Mouse (Mus musculus): ENCODE data around the gene Cfd. TPM values are rescaled to one million over a fixed set of nuclear protein-coding genes. Genes with fewer than 3 reads are reported as not detected.

Gene Cfd
- total and polyA plus RNA-seq, 3 experiments = 0.26 TPM; not detected in 2

DNA sequence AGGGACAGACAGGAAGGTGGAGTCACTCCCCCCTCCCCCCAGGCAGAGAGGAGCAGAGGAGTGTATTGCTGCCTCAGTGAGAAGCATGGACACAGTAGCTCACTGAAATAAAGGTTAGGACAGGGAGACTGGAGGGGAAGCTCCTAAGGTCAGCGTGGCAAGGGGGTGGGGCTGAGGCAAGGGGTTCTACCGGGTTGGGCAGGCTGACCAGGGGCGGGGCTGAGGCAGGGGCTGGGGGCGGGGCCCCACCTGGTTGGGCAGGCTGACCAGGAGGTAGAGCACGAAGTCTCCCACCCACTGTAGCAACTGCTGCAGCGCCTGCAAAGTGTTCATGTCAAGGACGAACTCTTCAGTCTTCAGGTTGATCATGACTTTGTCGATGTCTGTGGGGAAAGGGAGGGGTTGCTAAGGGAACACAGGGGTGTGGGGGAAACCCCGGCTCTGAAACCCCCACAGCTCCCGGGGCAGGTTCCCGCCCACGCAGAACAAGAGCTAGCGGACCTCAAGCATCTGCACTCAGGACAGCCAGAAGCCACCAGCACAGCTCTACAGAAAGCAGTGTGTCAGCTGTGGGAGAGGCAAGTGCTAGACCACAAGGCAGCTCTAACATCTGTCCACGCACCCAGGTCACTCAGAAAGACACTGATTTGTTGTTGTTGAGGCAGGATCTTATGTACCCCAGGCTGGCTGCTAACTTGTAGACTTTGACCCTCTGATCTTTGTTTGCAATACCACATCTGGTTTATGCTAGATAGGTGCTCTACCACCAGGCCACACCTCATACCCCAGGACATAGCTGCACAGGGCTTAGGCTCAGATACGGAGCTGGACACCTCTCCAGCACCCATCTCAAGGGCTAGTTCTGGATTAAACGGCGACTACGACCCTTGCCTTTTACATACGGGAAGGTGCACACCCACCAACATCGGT, 6.9 kb downstream of the Cfd start:
- 0 out of 2 replicates have a peak overlapping the region, but pooled peaks have one; percentile 2 for H3K4me2 ChIP-seq (ENCODE audit: insufficient read depth, low read depth, poor library complexity, severe bottlenecking)
- in situ Hi-C loops (cut with MboI; ENCODE audit: low pct_ligation_motif_present, low pct_unique_long_range_greater_than_20kb, low sequenced_read_pairs) (no loop called here), dilution Hi-C loops (cut with MboI; ENCODE audit: extremely low pct_ligation_motif_present, extremely low pct_unique_long_range_greater_than_20kb, low sequenced_read_pairs) (no loop called here)

DNA sequence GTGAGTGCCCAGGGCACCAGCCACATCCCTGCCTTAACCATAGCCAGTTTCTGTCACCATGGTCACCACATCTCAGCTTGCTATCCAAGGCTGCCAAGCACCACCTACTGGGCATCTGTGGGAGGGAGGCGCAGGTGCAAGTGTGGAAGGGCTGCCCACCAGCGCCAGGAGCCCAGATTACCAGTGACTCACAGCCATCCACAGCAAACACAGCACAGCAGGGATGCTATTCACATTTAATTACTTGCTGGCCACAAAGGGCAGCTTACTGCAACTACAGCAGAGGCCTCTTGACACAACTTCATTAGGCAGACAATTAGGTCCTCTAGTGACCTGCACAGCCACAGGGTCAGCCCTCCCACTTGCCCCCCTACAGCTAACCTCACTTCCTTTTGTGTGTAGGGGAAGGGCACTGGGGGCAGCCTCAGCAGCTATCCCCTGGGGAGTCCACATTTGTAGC, 10.3 kb downstream of the Cfd start:
- dilution Hi-C loops (cut with MboI; ENCODE audit: extremely low pct_ligation_motif_present, extremely low pct_unique_long_range_greater_than_20kb, low sequenced_read_pairs) (no loop called here), in situ Hi-C loops (cut with MboI; ENCODE audit: low pct_ligation_motif_present, low pct_unique_long_range_greater_than_20kb, low sequenced_read_pairs) (no loop called here)
- H3K79me2 ChIP-seq (replicated peaks; ENCODE audit: control insufficient read depth, extremely low read depth, insufficient read depth, poor library complexity, severe bottlenecking) = no peaks in the 10 kb centered on the region
- H3K9me3 ChIP-seq (replicated peaks; ENCODE audit: low read length) = peaks cover 5% of the 10 kb centered on the region
- no peak overlapping the region for H3K4me2 ChIP-seq (ENCODE audit: insufficient read depth, low read depth, poor library complexity, severe bottlenecking)
- no peaks in the 10 kb centered on the region for H3K27me3 ChIP-seq (replicated peaks)
- H3K4me1 ChIP-seq (ENCODE audit: control insufficient read depth in 1 of 2, insufficient read depth in 2 of 2) = peaks cover 13 to 26% of the 10 kb centered on the region in 2 experiments
- TF ChIP-seq RAD21 (IDR thresholded peaks at IDR 0.05; ENCODE audit: low read depth, low read length) (peak; percentile 22), E2F4 (IDR thresholded peaks at IDR 0.05; ENCODE audit: insufficient replicate concordance, low read depth, low read length) (no peak), CTCF (conservative IDR thresholded peaks at IDR 0.05 in 1 of 2, IDR thresholded peaks at IDR 0.05 in 1 of 2; ENCODE audit: low read depth in 2 of 2, low read length in 2 of 2) (peak in 1 of 2 experiments; percentile 39; a peak in 2 of 4 replicates)
- H3K4me3 ChIP-seq (replicated peaks in 1 of 3; ENCODE audit: low read depth in 2 of 3, low read length in 2 of 3, poor library complexity in 1 of 3) = no peak overlapping the region
- no peak for DNase-seq (ENCODE audit: extremely low read depth)
- no peak overlapping the region for H3K27ac ChIP-seq (ENCODE audit: insufficient read depth, low read depth)
- H3K9ac ChIP-seq (ENCODE audit: insufficient read depth, low read depth) = no peak overlapping the region
- peaks cover 23 to 82% of the 10 kb centered on the region in 2 experiments for H3K36me3 ChIP-seq (replicated peaks in 1 of 2; ENCODE audit: control insufficient read depth in 1 of 2, insufficient read depth in 1 of 2, low read length in 1 of 2)

More for the DNA sequence above, 6.9 kb downstream of the Cfd start:
- Histone ChIP-seq H3K9me3 (replicated peaks; ENCODE audit: low read length) (no peaks in the 10 kb centered on the region), H3K27me3 (replicated peaks) (no peaks in the 10 kb centered on the region), H3K4me1 (ENCODE audit: control insufficient read depth in 1 of 2, insufficient read depth in 2 of 2) (peaks cover 9 to 50% of the 10 kb centered on the region in 2 experiments), H3K79me2 (replicated peaks; ENCODE audit: control insufficient read depth, extremely low read depth, insufficient read depth, poor library complexity, severe bottlenecking) (no peaks in the 10 kb centered on the region), H3K9ac (ENCODE audit: insufficient read depth, low read depth) (no peak overlapping the region), H3K27ac (ENCODE audit: insufficient read depth, low read depth) (no peak overlapping the region), H3K4me3 (replicated peaks in 1 of 3; ENCODE audit: low read depth in 2 of 3, low read length in 2 of 3, poor library complexity in 1 of 3) (no peak overlapping the region), H3K36me3 (replicated peaks in 1 of 2; ENCODE audit: control insufficient read depth in 1 of 2, insufficient read depth in 1 of 2, low read length in 1 of 2) (peaks cover 18 to 80% of the 10 kb centered on the region in 2 experiments)
- TF ChIP-seq ZMIZ1 (IDR thresholded peaks at IDR 0.05; ENCODE audit: low read depth, low read length) (no peak), USF1 (IDR thresholded peaks at IDR 0.05; ENCODE audit: low read depth, low read length) (no peak), TBP (conservative IDR thresholded peaks at IDR 0.05; ENCODE audit: low read depth, low read length) (no peak), ZNF384 (IDR thresholded peaks at IDR 0.05; ENCODE audit: low read depth, low read length) (no peak), CHD1 (IDR thresholded peaks at IDR 0.05; ENCODE audit: low read depth, low read length) (no peak), CHD2 (IDR thresholded peaks at IDR 0.05; ENCODE audit: low read length) (no peak), RAD21 (IDR thresholded peaks at IDR 0.05; ENCODE audit: low read depth, low read length) (no peak), ETS1 (conservative IDR thresholded peaks at IDR 0.05; ENCODE audit: low read depth, low read length) (no peak)
- peak; percentile 27 for DNase-seq (ENCODE audit: extremely low read depth)

DNA sequence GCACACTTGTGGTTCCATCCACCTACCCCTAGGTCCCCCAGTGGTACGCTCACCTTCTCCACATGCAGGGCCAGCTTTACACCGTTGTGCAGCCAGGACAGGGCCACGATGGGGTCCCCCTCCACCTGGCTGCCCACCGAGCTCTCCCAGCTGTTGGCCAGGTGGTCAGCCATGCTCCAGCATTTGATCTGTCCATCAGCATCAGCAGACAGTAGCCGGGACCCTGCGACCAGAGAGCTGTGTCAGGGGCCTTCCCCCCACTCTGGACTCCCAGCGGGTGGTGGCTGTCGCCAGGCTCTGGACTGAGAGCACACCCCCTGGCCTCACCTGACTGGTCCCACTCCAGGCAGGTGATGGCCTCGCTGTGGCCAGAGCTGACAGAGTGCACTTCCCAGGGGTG, 16.1 kb downstream of the Cfd start:
- Histone ChIP-seq H3K27ac (ENCODE audit: insufficient read depth, low read depth) (no peak overlapping the region), H3K79me2 (replicated peaks; ENCODE audit: control insufficient read depth, extremely low read depth, insufficient read depth, poor library complexity, severe bottlenecking) (no peaks in the 10 kb centered on the region), H3K27me3 (replicated peaks) (no peaks in the 10 kb centered on the region), H3K4me3 (replicated peaks in 1 of 3; ENCODE audit: low read depth in 2 of 3, low read length in 2 of 3, poor library complexity in 1 of 3) (no peak overlapping the region), H3K9me3 (replicated peaks; ENCODE audit: low read length) (peaks cover 5% of the 10 kb centered on the region), H3K9ac (ENCODE audit: insufficient read depth, low read depth) (no peak overlapping the region), H3K4me1 (ENCODE audit: control insufficient read depth in 1 of 2, insufficient read depth in 2 of 2) (peaks cover 11 to 15% of the 10 kb centered on the region in 2 experiments), H3K4me2 (ENCODE audit: insufficient read depth, low read depth, poor library complexity, severe bottlenecking) (no peak overlapping the region), H3K36me3 (replicated peaks in 1 of 2; ENCODE audit: control insufficient read depth in 1 of 2, insufficient read depth in 1 of 2, low read length in 1 of 2) (peaks cover 26 to 68% of the 10 kb centered on the region in 2 experiments)
- DNase-seq (ENCODE audit: extremely low read depth) = no peak
- dilution Hi-C loops (cut with MboI; ENCODE audit: extremely low pct_ligation_motif_present, extremely low pct_unique_long_range_greater_than_20kb, low sequenced_read_pairs) = no loop called here
- no peak for TF ChIP-seq MAZ (IDR thresholded peaks at IDR 0.05; ENCODE audit: low read depth, low read length)
- no peak for TF ChIP-seq HCFC1 (IDR thresholded peaks at IDR 0.05; ENCODE audit: low read depth, low read length)
- no peak for TF ChIP-seq UBTF (IDR thresholded peaks at IDR 0.05; ENCODE audit: low read depth, low read length)
- TF ChIP-seq POLR2AphosphoS2 (IDR thresholded peaks at IDR 0.05; ENCODE audit: low read depth, low read length) = no peak
- no peak for TF ChIP-seq POLR2A (IDR thresholded peaks at IDR 0.05; ENCODE audit: low read depth, low read length)
- TF ChIP-seq ZMIZ1 (IDR thresholded peaks at IDR 0.05; ENCODE audit: low read depth, low read length) = no peak
- no peak for TF ChIP-seq RAD21 (IDR thresholded peaks at IDR 0.05; ENCODE audit: low read depth, low read length)
- no peak for TF ChIP-seq ELF1 (IDR thresholded peaks at IDR 0.05; ENCODE audit: low read depth, low read length)
- TF ChIP-seq ZKSCAN1 (IDR thresholded peaks at IDR 0.05; ENCODE audit: borderline replicate concordance, low read depth, low read length) = no peak
- TF ChIP-seq RCOR1 (conservative IDR thresholded peaks at IDR 0.05; ENCODE audit: low read depth, low read length) = no peak
- no peak for TF ChIP-seq EP300 (IDR thresholded peaks at IDR 0.05; ENCODE audit: low read length)
- no peak for TF ChIP-seq JUND (conservative IDR thresholded peaks at IDR 0.05; ENCODE audit: low read depth, low read length)
- TF ChIP-seq E2F4 (IDR thresholded peaks at IDR 0.05; ENCODE audit: insufficient replicate concordance, low read depth, low read length) = no peak
- no peak for TF ChIP-seq USF1 (IDR thresholded peaks at IDR 0.05; ENCODE audit: low read depth, low read length)
- no peak for TF ChIP-seq CTCF (conservative IDR thresholded peaks at IDR 0.05 in 1 of 2, IDR thresholded peaks at IDR 0.05 in 1 of 2; ENCODE audit: low read depth in 2 of 2, low read length in 2 of 2)
- in situ Hi-C loops (cut with MboI; ENCODE audit: low pct_ligation_motif_present, low pct_unique_long_range_greater_than_20kb, low sequenced_read_pairs) = no loop called here
